Mouse (Mus musculus) forebrain, embryonic 16.5 days (tissue): ENCODE data around the gene Zfp609. TPM values are rescaled to one million over a fixed set of nuclear protein-coding genes. Genes with fewer than 3 reads are reported as not detected.

Source experiments
- ATAC-seq: fragments of 200-750 bp; cut with Nextera tagmentation; 2 replicates; pipeline ENCODE4 v1.8.0; 2017; ENCODE audit warnings: mild to moderate bottlenecking, moderate library complexity
- H3K27ac ChIP-seq: fragments of 300-500 bp; sonication (generic); 2 replicates; pipeline ENCODE4 v1.5.1; 2014; ENCODE audit warnings: low read length, control low read depth
- H3K27me3 ChIP-seq: fragments of 300-500 bp; sonication (generic); replicated peaks from 2 replicates; pipeline ENCODE4 v1.6.1; 2014; ENCODE audit warnings: low read length; ENCODE audit not compliant: control insufficient read depth, insufficient read depth
- H3K36me3 ChIP-seq: fragments of 300-500 bp; sonication (generic); 2 replicates; pipeline ENCODE4 v1.6.1; 2014; ENCODE audit not compliant: control insufficient read depth, insufficient read depth
- H3K4me1 ChIP-seq: fragments of 300-500 bp; sonication (generic); replicated peaks from 2 replicates; pipeline ENCODE4 v1.6.1; 2014; ENCODE audit warnings: low read length; ENCODE audit not compliant: control insufficient read depth, insufficient read depth
- H3K4me2 ChIP-seq: fragments of 300-500 bp; sonication (generic); 2 replicates; pipeline ENCODE4 v1.6.1; 2014; ENCODE audit warnings: mild to moderate bottlenecking, low read length, control low read depth
- H3K4me3 ChIP-seq: fragments of 300-500 bp; sonication (generic); replicated peaks from 2 replicates; pipeline ENCODE4 v1.5.1; 2014; ENCODE audit warnings: mild to moderate bottlenecking, low read length, control low read depth
- H3K9ac ChIP-seq: fragments of 300-500 bp; sonication (generic); replicated peaks from 2 replicates; pipeline ENCODE4 v1.6.1; 2014; ENCODE audit warnings: low read depth, low read length, control low read depth
- H3K9me3 ChIP-seq: fragments of 300-500 bp; sonication (generic); 2 replicates; pipeline ENCODE4 v1.6.1; 2016; ENCODE audit warnings: low read length; ENCODE audit not compliant: control insufficient read depth
- WGBS: fragments of 180-500 bp; shearing (Covaris S2); extraction: QIAGEN DNeasy Blood & Tissue Kit; methylation state at CpG from one replicate; pipeline ENCODE4 v1.1.7; 2014; 5-methylcytosine and 5-hydroxymethylcytosine counted together
- polyA plus RNA-seq: library from polyadenylated mRNA; unstranded; fragments of >200 nt; fragmentation: Nextera tagmentation; extraction: Ambion mirVana; gene quantifications from 2 replicates; pipeline ENCODE4 v1.2.1, GENCODE M21; 2015

The Zfp609 gene
- polyA plus RNA-seq, 1 experiment from 2014 or later: 7.7 TPM

- Histone ChIP-seq H3K36me3 (no peaks in the 10 kb centered on the region), H3K27ac (peak overlapping the region; percentile 54; the same call in 1 of the 2 replicates), H3K4me1 (peaks cover 44% of the 10 kb centered on the region), H3K27me3 (no peaks in the 10 kb centered on the region), H3K4me2 (peak overlapping the region; percentile 40), H3K9me3 (no peaks in the 10 kb centered on the region), H3K9ac (no peak overlapping the region; the same call in 1 of the 2 replicates), H3K4me3 (peak overlapping the region; percentile 5; the same call in 1 of the 2 replicates)
- WGBS: 13% methylated on average over 10 of the region's 10 CpGs
- ATAC-seq: no peak
Observed at GRCm38 (mm10) chr9:65823716-65824462, 3.5 kb downstream of the Zfp609 start.

GRCm38 (mm10) chr9:65822011-65822410 is 5.4 kb downstream of the Zfp609 start:
- peaks cover 44% of the 10 kb centered on the region for H3K4me1 ChIP-seq

GRCm38 (mm10) chr9:65820301-65820700 is 7.1 kb downstream of the Zfp609 start:
- Histone ChIP-seq H3K4me2 (no peak overlapping the region), H3K36me3 (no peaks in the 10 kb centered on the region), H3K4me3 (no peak overlapping the region), H3K27me3 (no peaks in the 10 kb centered on the region), H3K4me1 (peaks cover 35% of the 10 kb centered on the region), H3K27ac (no peak overlapping the region), H3K9ac (no peak overlapping the region), H3K9me3 (no peaks in the 10 kb centered on the region)
- no peak for ATAC-seq
- WGBS: 77% methylated on average over 2 of the region's 2 CpGs

More at GRCm38 (mm10) chr9:65822011-65822410, 5.4 kb downstream of the Zfp609 start:
- Histone ChIP-seq H3K9ac (no peak overlapping the region), H3K36me3 (no peaks in the 10 kb centered on the region), H3K4me2 (no peak overlapping the region), H3K4me3 (no peak overlapping the region), H3K27ac (no peak overlapping the region), H3K27me3 (no peaks in the 10 kb centered on the region), H3K9me3 (no peaks in the 10 kb centered on the region)
- 78% methylated on average over 4 of the region's 4 CpGs for WGBS
- ATAC-seq: no peak

GRCm38 (mm10) chr9:65818402-65818801 is 9.0 kb downstream of the Zfp609 start:
- no peak overlapping the region; the same call in 1 of the 2 replicates for H3K9ac ChIP-seq
- peak overlapping the region; percentile 75 for H3K27ac ChIP-seq
- WGBS: 6% methylated on average over 2 of the region's 2 CpGs
- H3K4me1 ChIP-seq: peaks cover 18% of the 10 kb centered on the region
- no peak overlapping the region for H3K4me3 ChIP-seq
- H3K9me3 ChIP-seq: no peaks in the 10 kb centered on the region
- ATAC-seq: peak; percentile 70; the same call in 1 of the 2 replicates
- H3K4me2 ChIP-seq: no peak overlapping the region
- H3K27me3 ChIP-seq: no peaks in the 10 kb centered on the region
- H3K36me3 ChIP-seq: no peaks in the 10 kb centered on the region; the same call in 1 of the 2 replicates

- no peaks in the 10 kb centered on the region for H3K27me3 ChIP-seq
- no peak for ATAC-seq
- no peak overlapping the region for H3K9ac ChIP-seq
- no peaks in the 10 kb centered on the region; the same call in 1 of the 2 replicates for H3K36me3 ChIP-seq
- H3K27ac ChIP-seq: no peak overlapping the region
- H3K4me2 ChIP-seq: no peak overlapping the region
- 41% methylated on average over 2 of the region's 2 CpGs for WGBS
- H3K9me3 ChIP-seq: no peaks in the 10 kb centered on the region
- H3K4me1 ChIP-seq: peaks cover 3% of the 10 kb centered on the region; the same call in 1 of the 2 replicates
- no peak overlapping the region for H3K4me3 ChIP-seq
Observed at GRCm38 (mm10) chr9:65812841-65813240, 14.5 kb downstream of the Zfp609 start.

- H3K36me3 ChIP-seq: no peaks in the 10 kb centered on the region; the same call in 1 of the 2 replicates
- no peak overlapping the region for H3K27ac ChIP-seq
- no peak overlapping the region for H3K9ac ChIP-seq
- no peaks in the 10 kb centered on the region for H3K27me3 ChIP-seq
- H3K4me2 ChIP-seq: no peak overlapping the region
- H3K4me3 ChIP-seq: no peak overlapping the region
- WGBS: 90% methylated on average over 1 of the region's 1 CpGs
- ATAC-seq: no peak
- H3K9me3 ChIP-seq: no peaks in the 10 kb centered on the region
- H3K4me1 ChIP-seq: peaks cover 10% of the 10 kb centered on the region
Observed at GRCm38 (mm10) chr9:65811784-65812183, 15.6 kb downstream of the Zfp609 start.

- whole genome bisulfite sequencing: 55% methylated on average over 1 of the region's 1 CpGs
- ATAC-seq: no peak
Observed at GRCm38 (mm10) chr9:65807818-65808217, 19.5 kb downstream of the Zfp609 start.

GRCm38 (mm10) chr9:65807251-65807650 is 20.1 kb downstream of the Zfp609 start:
- H3K27me3 ChIP-seq: no peaks in the 10 kb centered on the region
- no peak overlapping the region for H3K4me3 ChIP-seq
- no peak overlapping the region for H3K4me2 ChIP-seq
- no peak overlapping the region for H3K9ac ChIP-seq
- no peaks in the 10 kb centered on the region for H3K9me3 ChIP-seq
- 19% methylated on average over 5 of the region's 5 CpGs for WGBS
- H3K36me3 ChIP-seq: no peaks in the 10 kb centered on the region
- H3K4me1 ChIP-seq: peaks cover 8% of the 10 kb centered on the region
- no peak overlapping the region for H3K27ac ChIP-seq
- ATAC-seq: no peak

More at GRCm38 (mm10) chr9:65807818-65808217, 19.5 kb downstream of the Zfp609 start:
- no peaks in the 10 kb centered on the region for H3K27me3 ChIP-seq
- H3K27ac ChIP-seq: no peak overlapping the region
- H3K9ac ChIP-seq: no peak overlapping the region
- H3K4me1 ChIP-seq: peaks cover 8% of the 10 kb centered on the region
- no peak overlapping the region for H3K4me2 ChIP-seq
- H3K36me3 ChIP-seq: no peaks in the 10 kb centered on the region
- no peaks in the 10 kb centered on the region for H3K9me3 ChIP-seq
- no peak overlapping the region for H3K4me3 ChIP-seq

- no peak overlapping the region for H3K4me2 ChIP-seq
Observed at GRCm38 (mm10) chr9:65799770-65800169, 27.6 kb downstream of the Zfp609 start.

More at GRCm38 (mm10) chr9:65799770-65800169, 27.6 kb downstream of the Zfp609 start:
- H3K4me1 ChIP-seq: peaks cover 15% of the 10 kb centered on the region
- no peaks in the 10 kb centered on the region for H3K9me3 ChIP-seq
- no peaks in the 10 kb centered on the region for H3K36me3 ChIP-seq
- H3K27ac ChIP-seq: no peak overlapping the region
- no peak for ATAC-seq
- WGBS: 80% methylated on average over 4 of the region's 4 CpGs
- H3K27me3 ChIP-seq: no peaks in the 10 kb centered on the region
- H3K9ac ChIP-seq: no peak overlapping the region
- H3K4me3 ChIP-seq: no peak overlapping the region
